Mouse (Mus musculus): Measurements from ENCODE around the gene Mta1.

- TF ChIP-seq POLR2A (IDR thresholded peaks at IDR 0.05; ENCODE audit: insufficient read length, low read depth) (no peak), MAX (IDR thresholded peaks at IDR 0.05; ENCODE audit: low read depth) (no peak)
Observed at GRCm38 (mm10) chr12:113144001-113144756, 46.1 kb downstream of the Mta1 start.
